Mouse (Mus musculus) midbrain, embryonic 11.5 days (tissue): Measurements from ENCODE around the gene D230025D16Rik. TPM values are rescaled to one million over a fixed set of nuclear protein-coding genes. Genes with fewer than 3 reads are reported as not detected.
"Not testable (repeated sequence)": the region's sequence is repeated elsewhere in the genome, so short reads cannot be mapped to it uniquely, and the experiment has no call there.

Source experiments
- ATAC-seq: fragments of 200-750 bp; cut with Nextera tagmentation; 2 replicates; pipeline ENCODE4 v1.8.0; 2017; ENCODE audit warnings: moderate TSS enrichment, moderate library complexity; ENCODE audit not compliant: low FRiP score
- DNase-seq: peaks from one replicate; pipeline ENCODE4 v3.0.0; 2015; ENCODE audit warnings: low spot score; ENCODE audit errors: missing footprints
- H3K27ac ChIP-seq: fragments of 300-500 bp; sonication (generic); 2 replicates; pipeline ENCODE4 v1.5.1; 2014; ENCODE audit warnings: low read depth, low read length
- H3K27me3 ChIP-seq: fragments of 300-500 bp; sonication (generic); 2 replicates; pipeline ENCODE4 v1.6.1; 2014; ENCODE audit warnings: mild to moderate bottlenecking, low read length, moderate library complexity, mixed read lengths; ENCODE audit not compliant: control insufficient read depth, insufficient read depth
- H3K36me3 ChIP-seq: fragments of 300-500 bp; sonication (generic); 2 replicates; pipeline ENCODE4 v1.6.1; 2014; ENCODE audit warnings: mild to moderate bottlenecking, low read length, moderate library complexity, mixed read lengths; ENCODE audit not compliant: control insufficient read depth, insufficient read depth
- H3K4me1 ChIP-seq: fragments of 300-500 bp; sonication (generic); 2 replicates; pipeline ENCODE4 v1.6.1; 2014; ENCODE audit warnings: low read length; ENCODE audit not compliant: control insufficient read depth, insufficient read depth
- H3K4me2 ChIP-seq: fragments of 300-500 bp; sonication (generic); 2 replicates; pipeline ENCODE4 v1.6.1; 2014; ENCODE audit warnings: mild to moderate bottlenecking, moderate library complexity
- H3K4me3 ChIP-seq: fragments of 300-500 bp; sonication (generic); 2 replicates; pipeline ENCODE4 v1.5.1; 2014; ENCODE audit warnings: low read depth, low read length
- H3K9ac ChIP-seq: fragments of 300-500 bp; sonication (generic); 2 replicates; pipeline ENCODE4 v1.6.1; 2014; ENCODE audit warnings: low read length
- H3K9me3 ChIP-seq: fragments of 300-500 bp; sonication (generic); 2 replicates; pipeline ENCODE4 v1.6.1; 2016; ENCODE audit warnings: low read length; ENCODE audit not compliant: control insufficient read depth
- whole genome bisulfite sequencing: fragments of 180-500 bp; shearing (Covaris S2); extraction: QIAGEN DNeasy Blood & Tissue Kit; methylation state at CpG from one replicate; pipeline ENCODE4 v1.1.7; 2014; 5-methylcytosine and 5-hydroxymethylcytosine counted together
- polyA plus RNA-seq: library from polyadenylated mRNA; unstranded; fragments of >200 nt; fragmentation: Nextera tagmentation; extraction: Ambion mirVana; gene quantifications from 2 replicates; pipeline ENCODE4 v1.2.1, GENCODE M21; 2014

D230025D16Rik gene
- polyA plus RNA-seq, 1 experiment from 2014 or later: 32.9 TPM

- WGBS: 93% methylated on average over 4 of the region's 4 CpGs
- H3K9me3 ChIP-seq, H3K4me2 ChIP-seq, H3K9ac ChIP-seq, H3K4me1 ChIP-seq, H3K27ac ChIP-seq, ATAC-seq, DNase-seq, H3K27me3 ChIP-seq, H3K36me3 ChIP-seq, H3K4me3 ChIP-seq: not testable (repeated sequence)
Measured at GRCm38 (mm10) chr8:105232321-105232693, 7.4 kb downstream of the D230025D16Rik start.

GRCm38 (mm10) chr8:105233126-105233935, 8.4 kb downstream of the D230025D16Rik start:
- no peaks in the 10 kb centered on the region for H3K4me1 ChIP-seq
- H3K27me3 ChIP-seq: no peaks in the 10 kb centered on the region
- H3K4me2 ChIP-seq: no peak overlapping the region
- H3K4me3 ChIP-seq: no peak overlapping the region
- peak; percentile 19 for DNase-seq
- H3K9me3 ChIP-seq: no peaks in the 10 kb centered on the region
- H3K36me3 ChIP-seq: no peaks in the 10 kb centered on the region
- no peak for ATAC-seq
- 74% methylated on average over 1 of the region's 1 CpGs for whole genome bisulfite sequencing
- no peak overlapping the region for H3K9ac ChIP-seq
- H3K27ac ChIP-seq: no peak overlapping the region

GRCm38 (mm10) chr8:105235206-105235605, 10.3 kb downstream of the D230025D16Rik start:
- no peaks in the 10 kb centered on the region for H3K27me3 ChIP-seq
- H3K36me3 ChIP-seq: 0 out of 2 replicates have a peak, but pooled peaks cover 4% of the 10 kb centered on the region
- WGBS: 81% methylated on average over 1 of the region's 1 CpGs
- H3K9ac ChIP-seq: no peak overlapping the region
- H3K4me2 ChIP-seq: no peak overlapping the region
- DNase-seq (peak; percentile 6), ATAC-seq (no peak)
- H3K4me3 ChIP-seq: no peak overlapping the region
- no peak overlapping the region for H3K27ac ChIP-seq
- no peaks in the 10 kb centered on the region for H3K4me1 ChIP-seq
- no peaks in the 10 kb centered on the region for H3K9me3 ChIP-seq

- Histone ChIP-seq H3K27ac (no peak overlapping the region), H3K36me3 (peaks cover 11% of the 10 kb centered on the region), H3K27me3 (no peaks in the 10 kb centered on the region), H3K4me3 (no peak overlapping the region), H3K4me1 (no peaks in the 10 kb centered on the region), H3K9ac (no peak overlapping the region), H3K4me2 (no peak overlapping the region), H3K9me3 (no peaks in the 10 kb centered on the region)
- DNase-seq (peak; percentile 53), ATAC-seq (no peak)
- 89% methylated on average over 14 of the region's 14 CpGs for WGBS
Measured at GRCm38 (mm10) chr8:105237442-105238142, 12.6 kb downstream of the D230025D16Rik start.

- no peaks in the 10 kb centered on the region for H3K9me3 ChIP-seq
- WGBS: 97% methylated on average over 7 of the region's 7 CpGs
- no peak overlapping the region for H3K4me3 ChIP-seq
- no peak overlapping the region for H3K27ac ChIP-seq
- ATAC-seq (no peak), DNase-seq (no peak)
- H3K27me3 ChIP-seq: no peaks in the 10 kb centered on the region
- no peak overlapping the region for H3K4me2 ChIP-seq
- H3K36me3 ChIP-seq: peaks cover 13% of the 10 kb centered on the region
- no peak overlapping the region for H3K9ac ChIP-seq
- no peaks in the 10 kb centered on the region for H3K4me1 ChIP-seq
Measured at GRCm38 (mm10) chr8:105241016-105241415, 16.1 kb downstream of the D230025D16Rik start.

GRCm38 (mm10) chr8:105251954-105252353, 27.0 kb downstream of the D230025D16Rik start:
- peak; percentile 39 for DNase-seq
- WGBS: 93% methylated on average over 6 of the region's 6 CpGs
- Histone ChIP-seq H3K27ac (no peak overlapping the region), H3K4me2 (no peak overlapping the region), H3K9ac (no peak overlapping the region), H3K9me3 (no peaks in the 10 kb centered on the region), H3K27me3 (peaks cover 13% of the 10 kb centered on the region; the same call in 1 of the 2 replicates), H3K4me1 (peaks cover 7% of the 10 kb centered on the region; the same call in 1 of the 2 replicates), H3K36me3 (peaks cover 20% of the 10 kb centered on the region), H3K4me3 (no peak overlapping the region)
- ATAC-seq: no peak

GRCm38 (mm10) chr8:105252680-105253537, 28.0 kb downstream of the D230025D16Rik start:
- WGBS: 90% methylated on average over 10 of the region's 10 CpGs
- Histone ChIP-seq H3K4me2 (no peak overlapping the region), H3K4me3 (no peak overlapping the region), H3K4me1 (peaks cover 7% of the 10 kb centered on the region; the same call in 1 of the 2 replicates), H3K9me3 (no peaks in the 10 kb centered on the region), H3K36me3 (peaks cover 20% of the 10 kb centered on the region), H3K9ac (no peak overlapping the region), H3K27me3 (peaks cover 19% of the 10 kb centered on the region), H3K27ac (no peak overlapping the region)
- DNase-seq (peak; percentile 75), ATAC-seq (no peak)

- H3K27ac ChIP-seq: no peak overlapping the region
- 29% methylated on average over 20 of the region's 20 CpGs for WGBS
- ATAC-seq (peak; percentile 38), DNase-seq (no peak)
- peak overlapping the region; percentile 51; the same call in 1 of the 2 replicates for H3K4me3 ChIP-seq
- peaks cover 20% of the 10 kb centered on the region for H3K36me3 ChIP-seq
- H3K9me3 ChIP-seq: no peaks in the 10 kb centered on the region
- H3K4me2 ChIP-seq: peak overlapping the region; percentile 97
- H3K4me1 ChIP-seq: peaks cover 10% of the 10 kb centered on the region
- H3K9ac ChIP-seq: 0 out of 2 replicates have a peak overlapping the region, but pooled peaks have one; percentile 16
- peaks cover 27% of the 10 kb centered on the region for H3K27me3 ChIP-seq
Measured at GRCm38 (mm10) chr8:105253766-105254151, 28.8 kb downstream of the D230025D16Rik start.
